Mouse (Mus musculus): ENCODE data around the gene Cideb.

Gene Cideb

DNA sequence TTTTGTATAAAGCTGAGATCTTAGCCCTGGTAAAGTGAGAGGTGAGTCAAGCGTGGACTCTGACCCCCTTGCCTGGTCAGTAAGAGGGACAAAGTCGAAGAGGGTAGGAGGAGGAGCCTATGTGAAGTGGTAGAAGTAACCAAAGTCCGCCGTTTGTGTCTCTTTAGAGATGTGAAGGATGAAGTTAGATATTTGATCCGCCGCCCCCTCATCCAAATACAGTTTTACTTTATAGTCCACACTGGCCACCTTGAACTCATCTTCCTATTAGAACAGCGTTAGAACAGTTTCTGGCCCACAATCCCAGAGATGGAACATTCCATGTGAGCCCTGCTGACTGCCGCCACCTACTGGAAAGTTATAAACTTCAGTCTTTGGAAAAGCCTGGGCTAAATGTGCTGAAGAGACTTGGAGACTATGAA is at the start of gene Cideb:
Cideb (minus strand) TSS at position 96 of the 422 bp plus-strand sequence.
- DNase-seq (ENCODE audit: low spot score in 2 of 2), result no peak

DNA sequence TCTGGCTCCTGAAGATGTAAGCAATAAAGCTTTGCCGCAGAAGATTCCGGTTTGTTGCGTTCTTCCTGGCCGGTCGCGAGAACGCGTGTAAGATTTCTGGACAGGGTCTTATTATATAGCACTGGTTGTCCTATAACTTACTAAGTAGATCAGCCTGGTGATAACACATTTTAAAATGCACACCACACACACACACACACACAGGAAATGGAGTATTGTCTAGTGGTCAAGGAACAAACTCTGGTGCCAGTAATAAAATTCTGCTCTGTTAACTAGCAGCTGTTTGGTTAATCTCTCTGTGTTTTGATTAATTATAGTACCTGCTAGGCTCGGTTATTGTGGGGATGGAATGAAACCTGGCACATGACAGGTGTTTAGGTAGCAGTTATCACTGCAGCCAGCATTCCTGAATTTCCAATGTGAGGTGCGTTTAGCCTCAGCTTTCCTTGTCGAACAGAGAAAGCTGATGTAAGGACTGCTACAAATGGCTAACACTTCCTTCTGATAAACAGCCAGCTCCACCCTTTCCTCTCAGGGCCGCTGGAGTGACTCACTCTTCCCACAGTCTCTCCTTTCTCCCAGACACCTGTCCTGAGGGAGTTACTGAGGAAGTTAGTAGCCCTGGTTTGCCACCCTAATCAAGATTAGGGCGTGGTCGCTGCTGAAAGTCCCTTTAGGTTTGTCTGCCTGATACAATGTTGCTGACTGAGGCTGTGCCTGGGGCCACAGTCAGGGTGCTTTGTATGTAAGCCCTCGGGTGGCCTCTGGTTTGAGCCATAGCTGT is 37.3 kb upstream of the Cideb start:
- DNase-seq (ENCODE audit: low spot score in 2 of 2), result no peak

DNA sequence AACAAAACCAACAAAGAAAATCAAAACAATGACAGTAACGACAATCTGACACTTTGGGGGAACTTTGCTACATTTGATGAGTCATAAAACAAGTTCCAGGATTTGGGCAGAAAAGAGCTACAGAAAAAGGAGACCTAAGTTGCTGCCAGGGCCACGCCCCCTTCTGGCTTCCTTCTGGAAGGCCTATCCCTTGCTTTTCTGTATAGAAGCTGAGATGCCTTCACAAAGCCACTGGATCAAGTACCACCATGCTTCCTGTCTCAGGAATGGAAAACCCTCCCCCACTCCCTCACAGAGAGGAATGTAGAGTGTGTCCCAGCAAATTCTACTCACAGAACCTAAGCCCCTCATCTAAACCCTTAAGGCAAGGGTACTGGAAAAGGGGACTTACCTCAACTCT is 35.7 kb upstream of the Cideb start:
- DNase-seq (ENCODE audit: low spot score in 2 of 2), result peak in 1 of 2 experiments; percentile 1

DNA sequence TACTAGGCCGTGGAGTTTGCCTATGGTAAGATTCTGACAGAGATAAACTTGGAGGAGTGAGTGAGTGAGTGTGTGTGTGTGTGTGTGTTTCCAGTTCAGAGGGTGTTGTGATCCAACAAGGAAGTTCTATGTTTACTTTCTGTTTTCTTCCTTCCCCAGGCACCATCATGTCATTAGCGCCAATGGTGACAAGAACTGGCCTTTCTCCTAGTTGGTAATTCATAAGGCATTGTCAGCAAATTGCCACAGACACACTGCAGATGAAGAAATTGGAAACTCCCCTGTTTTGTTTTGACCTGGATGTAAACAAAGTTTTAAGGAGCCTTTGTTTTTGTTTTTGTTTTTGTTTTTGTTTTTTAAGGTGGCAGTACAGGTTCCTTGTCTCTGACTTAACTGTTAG is 35.2 kb upstream of the Cideb start:
- DNase-seq (ENCODE audit: low spot score in 2 of 2), result no peak

DNA sequence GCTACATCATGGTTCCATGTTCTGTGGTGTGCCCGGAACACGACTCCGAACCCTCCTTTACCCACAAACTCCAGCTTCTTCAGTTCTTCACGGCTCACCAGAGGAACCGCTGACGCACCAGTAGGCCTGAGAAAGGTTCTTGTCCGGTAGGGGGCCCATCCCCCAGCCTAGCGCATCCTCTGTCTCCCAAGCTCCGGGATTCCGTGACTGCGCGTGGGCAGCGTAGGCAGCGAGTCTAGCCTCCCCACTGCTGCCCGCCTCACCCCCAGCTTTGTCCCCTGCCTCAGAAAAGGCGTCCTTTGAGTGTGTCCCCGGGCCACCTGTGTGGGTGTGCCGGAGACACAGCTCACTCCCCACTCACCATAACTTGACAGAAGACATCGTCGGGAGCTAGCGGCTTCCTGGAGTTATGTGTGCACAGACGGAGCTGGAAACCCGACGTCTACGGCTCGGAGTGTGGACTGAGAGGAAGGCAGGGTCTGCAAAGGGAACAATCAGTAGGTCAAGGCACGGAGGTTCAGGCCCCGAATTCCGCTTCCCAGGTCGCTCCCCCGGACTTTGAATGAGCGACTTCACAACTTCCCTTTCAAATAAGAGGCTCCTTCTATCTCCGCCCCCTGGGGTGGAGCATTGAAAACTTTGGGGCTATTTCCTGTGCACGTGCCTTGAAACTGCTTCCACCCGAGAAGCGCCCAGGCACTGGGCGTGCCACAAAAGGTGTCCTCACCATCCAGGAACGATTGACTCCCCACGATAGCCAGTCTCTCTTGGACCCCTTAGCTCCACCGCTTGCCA is 30.2 kb upstream of the Cideb start, which contains the start of gene Ripk3:
Ripk3 (minus strand) TSS at position 610 of the 795 bp plus-strand sequence.
- peak in 1 of 2 experiments; percentile 4 for DNase-seq (ENCODE audit: low spot score in 2 of 2)

DNA sequence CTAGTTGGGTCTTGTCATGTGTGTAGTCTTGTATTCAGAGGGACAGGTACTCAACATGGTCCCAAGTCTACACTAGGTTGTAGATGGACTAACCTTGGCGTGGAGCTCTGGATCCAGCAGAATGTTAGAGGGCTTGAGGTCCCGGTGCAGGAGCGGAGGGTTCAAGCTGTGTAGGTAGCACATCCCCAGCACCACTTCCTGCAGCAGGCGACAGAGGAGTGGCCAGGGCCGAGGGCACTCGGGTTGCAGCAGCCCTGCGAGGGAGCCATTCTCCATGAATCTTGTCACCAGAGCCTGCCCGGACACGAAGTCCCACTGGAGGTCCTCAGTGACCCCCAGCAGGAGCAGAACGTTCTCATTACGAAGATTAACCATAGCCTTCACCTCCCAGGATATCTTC is 29.5 kb upstream of the Cideb start:
- peak in 1 of 2 experiments; percentile 1 for DNase-seq (ENCODE audit: low spot score in 2 of 2)

DNA sequence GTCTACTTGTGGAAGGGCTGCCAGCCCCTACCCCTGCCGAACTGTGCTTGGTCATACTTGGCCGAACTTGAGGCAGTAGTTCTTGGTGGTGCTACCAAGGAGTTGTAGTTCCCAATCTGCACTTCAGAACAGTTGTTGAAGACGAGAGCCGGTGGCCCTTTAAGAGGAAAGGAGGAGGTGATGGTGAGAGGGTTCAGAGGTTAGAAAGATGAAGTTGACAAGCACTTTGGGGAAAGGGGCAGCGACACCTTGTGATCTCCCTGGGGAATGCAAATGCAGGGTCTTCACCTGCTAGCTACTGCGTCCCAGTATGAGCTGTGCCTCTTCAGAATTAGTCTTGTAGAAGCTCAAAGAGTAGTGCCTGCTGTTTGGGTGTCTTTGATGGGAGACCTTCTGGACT is 26.9 kb upstream of the Cideb start:
- DNase-seq (ENCODE audit: low spot score in 2 of 2), result peak in 1 of 2 experiments; percentile 2

DNA sequence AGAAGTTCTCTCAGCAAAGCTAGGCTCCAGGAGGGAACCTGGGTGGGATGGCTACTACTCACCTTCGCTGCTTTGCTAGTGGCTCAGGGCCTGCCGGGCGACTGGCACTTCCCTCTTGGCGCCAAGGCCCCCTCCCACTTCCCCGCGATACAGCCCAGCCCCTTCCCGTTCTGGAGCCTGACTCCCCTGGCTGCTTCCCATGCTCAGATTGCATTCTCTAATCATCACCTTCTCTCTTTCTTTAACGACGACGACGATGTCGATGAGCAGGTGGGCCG is 25.6 kb upstream of the Cideb start, which contains the start of gene Adcy4:
Adcy4 (minus strand) TSS at position 138 of the 278 bp plus-strand sequence.
- peak in 1 of 2 experiments; percentile 2 for DNase-seq (ENCODE audit: low spot score in 2 of 2)

DNA sequence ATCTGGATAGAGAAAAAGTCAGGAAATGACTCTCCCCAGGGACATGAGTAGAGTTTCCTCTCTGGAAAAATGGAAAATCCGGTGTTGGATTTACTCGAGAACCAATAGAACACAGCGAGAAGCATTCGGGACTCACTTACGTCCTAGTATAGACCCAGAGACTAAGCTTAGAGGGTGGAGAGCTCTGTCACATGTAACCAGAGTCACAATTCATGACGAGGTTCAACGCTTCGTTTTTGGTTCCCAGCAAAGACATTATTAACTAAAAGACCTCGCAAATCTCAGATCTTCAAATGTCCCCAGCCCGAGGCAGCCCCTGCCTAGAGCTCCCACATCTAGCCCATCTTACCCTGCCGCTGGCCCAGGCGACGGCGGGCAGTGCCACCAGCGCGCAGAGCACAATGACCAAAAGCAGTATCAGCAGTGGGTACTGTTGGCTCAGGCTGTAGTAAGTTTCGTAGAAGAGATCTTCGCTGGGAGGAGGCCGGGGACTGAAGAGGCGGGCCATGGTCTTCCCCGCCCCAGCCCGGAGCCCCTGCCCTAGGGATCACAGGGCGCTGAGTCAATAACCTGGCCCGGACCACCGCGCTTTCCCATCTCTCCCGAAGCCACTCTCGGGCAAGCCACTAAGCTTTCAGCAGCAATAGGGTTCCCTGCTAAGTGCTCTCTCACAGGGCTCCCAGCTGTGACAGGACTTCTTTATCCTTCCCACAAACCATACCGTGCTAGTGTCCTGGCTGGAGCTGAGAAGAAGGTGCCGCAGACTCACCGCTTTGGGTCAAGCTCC is 25.1 kb upstream of the Cideb start:
- peak in 1 of 2 experiments; percentile 2 for DNase-seq (ENCODE audit: low spot score in 2 of 2)

DNA sequence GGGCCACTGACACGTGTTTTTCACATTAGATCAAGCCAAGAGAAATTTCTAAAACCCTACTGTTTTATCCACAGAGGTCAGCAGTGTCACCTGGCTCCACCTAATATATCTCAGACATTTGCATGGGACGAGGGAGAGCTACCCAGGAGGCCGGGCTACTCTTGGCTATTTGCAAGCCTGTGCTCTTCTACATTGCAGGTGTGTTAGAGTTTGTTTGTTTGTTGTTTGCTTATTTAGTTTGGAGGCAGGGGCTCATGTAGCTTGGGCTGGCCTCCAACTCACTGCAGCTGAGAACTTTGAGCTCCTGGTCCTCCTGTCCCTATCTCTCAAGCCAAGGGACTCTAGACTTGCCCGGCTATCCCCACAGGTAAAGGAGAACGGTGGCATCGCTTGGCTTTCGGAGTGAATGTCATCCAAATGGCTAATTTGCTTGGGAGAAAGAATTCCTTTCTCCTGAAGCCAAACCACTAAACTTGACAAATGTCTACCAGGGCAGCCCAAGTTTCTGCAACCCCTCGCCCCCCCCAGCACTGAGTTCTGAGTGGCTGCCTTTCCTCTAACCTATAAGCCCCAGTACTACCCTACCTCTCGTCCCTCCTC is 24.2 kb upstream of the Cideb start:
- peak in 1 of 2 experiments; percentile 0 for DNase-seq (ENCODE audit: low spot score in 2 of 2)

DNA sequence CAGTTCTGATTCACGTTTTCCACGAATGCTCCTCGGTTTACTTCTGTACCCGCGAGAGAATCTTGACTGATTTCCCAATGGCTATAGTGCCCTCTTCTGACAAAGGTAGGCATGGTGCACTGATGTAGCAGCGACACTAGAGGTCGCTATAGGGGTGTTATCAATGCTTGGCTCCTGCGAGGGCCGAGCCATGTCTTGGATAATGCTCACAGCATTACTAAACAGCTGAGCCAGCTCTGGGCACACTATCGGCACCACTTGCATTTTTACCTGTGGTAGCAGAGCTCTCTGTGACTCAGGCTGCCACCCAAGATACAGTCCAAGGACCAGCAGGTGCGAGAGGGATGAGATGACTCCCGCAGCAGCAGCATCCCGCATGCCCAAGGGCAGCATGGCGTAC is 23.1 kb upstream of the Cideb start:
- DNase-seq (ENCODE audit: low spot score in 2 of 2), result peak in 1 of 2 experiments; percentile 26

DNA sequence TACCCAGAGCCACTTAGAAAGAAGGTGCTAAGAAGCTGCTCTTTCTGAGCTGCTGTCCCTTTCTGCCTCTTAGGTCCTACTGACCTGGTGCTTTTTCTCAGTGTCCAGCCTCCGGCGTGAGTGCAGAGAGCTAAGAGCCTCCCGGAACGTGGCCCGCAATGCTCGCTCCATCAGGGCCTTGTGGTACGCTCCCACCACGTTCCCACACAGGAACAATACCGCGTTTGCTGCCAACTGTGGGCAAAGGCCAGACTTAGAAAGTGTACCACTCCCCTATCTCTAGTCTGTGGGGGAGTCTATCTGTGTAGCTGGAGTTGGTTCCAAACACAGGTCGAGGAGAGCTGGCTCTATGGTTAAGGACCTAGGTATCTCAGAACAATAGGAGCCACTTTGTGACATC is 22.5 kb upstream of the Cideb start:
- peak in 1 of 2 experiments; percentile 3 for DNase-seq (ENCODE audit: low spot score in 2 of 2)

DNA sequence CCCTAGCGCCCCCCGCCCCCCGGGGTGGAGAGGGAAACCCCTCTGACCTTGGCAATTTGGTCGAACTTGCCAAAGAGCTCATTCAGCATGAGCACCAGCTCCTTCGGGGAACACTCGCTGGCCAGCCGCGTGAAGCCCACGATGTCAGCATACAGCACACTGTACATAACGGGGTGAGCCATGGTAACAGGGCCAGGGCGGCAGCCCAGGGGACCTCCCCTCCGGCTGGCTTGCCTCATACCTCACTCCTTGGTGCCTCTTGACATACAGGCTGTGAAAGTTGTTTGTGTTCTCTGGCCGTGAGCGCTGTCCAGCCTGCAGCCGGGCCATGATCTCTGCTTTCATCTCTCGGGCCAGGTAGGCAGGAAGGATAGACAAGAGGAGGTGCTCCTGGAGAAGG is 21.4 kb upstream of the Cideb start:
- DNase-seq (ENCODE audit: low spot score in 2 of 2), result no peak

DNA sequence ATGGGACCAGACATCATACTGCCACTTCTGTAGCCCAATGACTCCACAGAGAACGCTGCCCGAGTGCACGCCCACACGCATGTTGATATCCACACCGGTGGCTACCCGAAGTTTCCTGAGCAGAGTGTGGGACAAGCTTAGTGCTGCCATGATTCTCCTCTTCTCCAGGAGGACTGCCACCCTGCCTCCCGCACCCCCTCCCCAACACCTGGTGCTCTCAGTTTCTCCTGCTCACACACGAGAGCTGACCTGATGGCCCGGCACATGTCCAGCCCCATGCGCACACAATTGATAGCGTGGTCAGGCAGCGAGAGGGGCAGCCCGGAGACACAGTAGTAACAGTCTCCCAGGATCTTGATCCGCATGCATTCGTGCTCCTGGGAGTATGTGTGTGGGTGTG is 20.4 kb upstream of the Cideb start:
- DNase-seq (ENCODE audit: low spot score in 2 of 2), result no peak

DNA sequence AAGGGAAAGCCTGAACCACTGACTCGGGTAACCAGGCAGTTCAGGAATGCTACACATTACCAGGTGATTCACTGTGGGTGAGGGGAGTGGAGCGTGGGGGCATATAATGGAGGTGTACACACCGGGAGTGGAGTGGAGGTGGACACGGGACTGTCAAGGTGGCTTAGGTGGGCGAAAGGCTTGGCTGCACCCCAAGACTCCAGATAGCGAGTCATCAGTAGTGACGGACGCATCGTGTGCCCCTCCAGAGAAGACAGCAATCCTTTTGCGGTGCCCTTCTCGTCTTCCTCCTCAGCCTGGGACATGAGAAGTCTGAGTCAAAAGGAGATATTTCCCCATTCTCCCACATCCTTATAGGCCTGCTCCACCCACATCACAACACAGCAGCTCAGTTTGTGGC is 19.5 kb upstream of the Cideb start:
- no peak for DNase-seq (ENCODE audit: low spot score in 2 of 2)

DNA sequence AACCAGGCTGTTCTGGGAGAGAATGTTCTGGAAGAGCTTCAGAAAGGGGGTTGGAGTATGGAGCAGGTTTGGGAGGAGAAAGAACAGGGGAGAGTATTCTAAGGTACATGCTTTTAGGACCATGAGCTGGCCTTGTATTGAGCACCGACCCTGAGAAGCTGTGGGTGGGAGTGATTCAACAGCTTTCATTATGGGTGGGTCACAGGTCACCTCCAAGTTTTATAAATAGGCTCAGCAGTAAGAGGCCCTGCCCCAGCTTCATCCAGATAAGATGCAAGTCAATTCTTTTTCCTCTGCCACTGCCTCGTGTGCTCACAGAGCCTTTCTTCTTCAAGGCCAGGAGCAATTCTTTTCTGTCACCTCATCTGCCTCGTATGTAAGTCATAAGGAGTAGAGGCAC is 18.9 kb upstream of the Cideb start:
- no peak for DNase-seq (ENCODE audit: low spot score in 2 of 2)

DNA sequence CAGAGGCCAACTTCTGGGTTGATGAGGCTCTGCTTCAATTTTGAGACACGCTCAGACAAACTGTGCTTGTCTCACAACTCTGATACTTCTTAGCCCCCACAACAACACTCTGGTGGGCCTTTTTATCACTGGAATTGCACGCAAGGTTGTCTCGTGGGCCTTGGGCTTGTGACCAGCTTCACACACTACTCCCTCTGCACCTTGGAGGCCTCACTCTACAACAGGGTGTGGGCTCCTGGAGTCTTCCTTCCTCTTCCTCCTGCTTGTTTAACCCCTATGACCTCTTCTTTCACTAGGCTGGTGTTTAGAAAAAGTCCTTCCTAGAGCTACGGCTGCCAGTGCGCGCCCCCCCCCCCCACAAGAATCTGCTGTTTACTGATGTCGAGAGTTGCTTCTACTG is 18.5 kb upstream of the Cideb start:
- no peak for DNase-seq (ENCODE audit: low spot score in 2 of 2)

DNA sequence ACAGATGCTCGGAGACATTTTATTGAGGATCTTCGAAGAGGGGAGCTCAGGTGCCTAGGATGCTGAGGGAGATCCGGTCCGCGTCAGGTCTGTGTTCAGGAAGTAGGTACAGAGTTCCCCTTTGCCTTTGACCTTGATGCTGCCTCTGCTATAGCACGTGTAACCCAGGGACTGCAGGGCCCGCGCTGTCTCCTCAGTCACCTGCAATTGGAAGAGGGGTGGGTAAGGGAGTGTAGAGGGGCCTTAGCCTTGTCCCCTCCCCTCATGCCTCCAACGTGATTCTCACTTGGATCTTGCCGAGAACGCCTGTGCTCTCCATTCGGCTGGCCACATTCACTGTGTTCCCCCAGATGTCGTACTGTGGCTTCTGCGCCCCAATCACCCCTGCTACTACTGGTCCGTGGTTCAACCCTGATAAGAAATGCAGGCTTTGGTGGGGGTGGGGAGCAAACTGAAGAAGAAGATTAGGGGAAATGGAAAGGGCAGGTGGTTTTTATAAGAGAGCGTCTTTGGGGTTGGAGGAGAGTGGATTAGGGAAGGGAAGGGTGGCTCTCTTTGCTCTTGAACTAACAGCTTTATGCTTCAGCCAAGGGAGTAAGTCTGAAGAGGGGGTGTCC is 10.9 kb upstream of the Cideb start:
- no peak for DNase-seq (ENCODE audit: low spot score in 2 of 2)

DNA sequence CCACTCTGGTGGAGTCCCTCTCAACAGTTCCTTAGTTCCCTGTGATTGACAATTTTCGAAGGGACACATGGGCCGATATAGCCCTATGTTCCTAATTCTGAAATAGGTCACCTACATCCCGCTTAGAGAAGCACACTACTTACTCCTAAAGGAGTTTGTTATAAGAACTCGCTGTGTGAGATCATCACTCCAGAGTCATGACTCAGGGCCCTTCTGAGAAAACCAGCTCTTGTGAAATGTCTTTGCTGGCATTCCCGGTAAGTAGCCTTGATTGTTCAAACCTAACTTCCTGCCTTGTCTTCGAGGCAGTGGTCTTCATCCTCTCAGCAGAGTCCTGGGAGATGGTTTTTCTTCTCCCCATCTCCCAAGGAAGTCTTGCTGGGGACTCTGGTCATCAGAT is 10.3 kb upstream of the Cideb start:
- DNase-seq (ENCODE audit: low spot score in 2 of 2), result no peak

DNA sequence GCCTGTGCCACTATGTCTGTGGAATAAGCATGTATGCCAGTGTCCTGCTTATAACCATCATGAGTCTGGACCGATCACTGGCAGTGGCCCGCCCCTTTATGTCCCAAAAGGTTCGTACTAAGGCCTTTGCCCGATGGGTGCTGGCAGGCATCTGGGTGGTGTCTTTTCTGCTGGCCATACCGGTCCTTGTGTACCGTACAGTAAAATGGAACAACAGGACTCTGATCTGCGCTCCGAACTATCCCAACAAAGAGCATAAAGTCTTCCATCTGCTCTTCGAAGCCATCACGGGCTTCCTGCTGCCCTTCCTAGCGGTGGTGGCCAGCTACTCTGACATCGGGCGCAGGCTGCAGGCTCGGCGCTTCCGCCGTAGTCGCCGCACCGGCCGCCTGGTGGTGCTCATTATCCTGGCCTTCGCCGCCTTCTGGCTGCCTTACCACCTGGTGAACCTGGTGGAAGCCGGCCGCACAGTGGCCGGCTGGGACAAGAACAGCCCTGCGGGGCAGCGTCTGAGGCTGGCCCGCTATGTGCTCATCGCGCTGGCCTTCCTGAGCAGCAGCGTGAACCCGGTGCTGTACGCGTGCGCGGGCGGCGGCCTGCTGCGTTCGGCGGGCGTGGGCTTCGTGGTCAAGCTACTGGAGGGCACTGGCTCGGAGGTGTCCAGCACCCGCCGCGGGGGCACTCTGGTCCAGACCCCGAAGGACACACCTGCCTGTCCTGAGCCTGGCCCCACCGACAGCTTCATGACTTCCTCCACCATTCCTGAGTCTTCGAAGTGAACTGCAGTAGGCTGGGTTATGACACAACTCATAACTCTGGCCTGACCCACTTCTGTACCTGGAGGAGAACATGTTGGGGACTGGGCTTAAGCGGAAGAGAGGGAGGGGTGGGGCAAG is 9.5 kb upstream of the Cideb start:
- DNase-seq (ENCODE audit: low spot score in 2 of 2), result no peak
